Mouse (Mus musculus) layer of hippocampus, postnatal 36 days (tissue): ENCODE measurements around the gene Eif1ad. TPM values are rescaled to one million over a fixed set of nuclear protein-coding genes. Genes with fewer than 3 reads are reported as not detected.
"Not testable (repeated sequence)": the region's sequence is repeated elsewhere in the genome, so short reads cannot be mapped to it uniquely, and the experiment has no call there.

Experiments
- DNase-seq, 2 experiments: peaks; one replicate each; pipeline ENCODE4 v3.0.0; 2022
- total RNA-seq, 2 experiments: library from RNA; stranded (reverse); gene quantifications; 2 replicates each; pipeline ENCODE4 v1.2.3; 2021

Eif1ad gene
- 10 to 100 TPM; 20.6 to 21.3 TPM for total RNA-seq

DNA sequence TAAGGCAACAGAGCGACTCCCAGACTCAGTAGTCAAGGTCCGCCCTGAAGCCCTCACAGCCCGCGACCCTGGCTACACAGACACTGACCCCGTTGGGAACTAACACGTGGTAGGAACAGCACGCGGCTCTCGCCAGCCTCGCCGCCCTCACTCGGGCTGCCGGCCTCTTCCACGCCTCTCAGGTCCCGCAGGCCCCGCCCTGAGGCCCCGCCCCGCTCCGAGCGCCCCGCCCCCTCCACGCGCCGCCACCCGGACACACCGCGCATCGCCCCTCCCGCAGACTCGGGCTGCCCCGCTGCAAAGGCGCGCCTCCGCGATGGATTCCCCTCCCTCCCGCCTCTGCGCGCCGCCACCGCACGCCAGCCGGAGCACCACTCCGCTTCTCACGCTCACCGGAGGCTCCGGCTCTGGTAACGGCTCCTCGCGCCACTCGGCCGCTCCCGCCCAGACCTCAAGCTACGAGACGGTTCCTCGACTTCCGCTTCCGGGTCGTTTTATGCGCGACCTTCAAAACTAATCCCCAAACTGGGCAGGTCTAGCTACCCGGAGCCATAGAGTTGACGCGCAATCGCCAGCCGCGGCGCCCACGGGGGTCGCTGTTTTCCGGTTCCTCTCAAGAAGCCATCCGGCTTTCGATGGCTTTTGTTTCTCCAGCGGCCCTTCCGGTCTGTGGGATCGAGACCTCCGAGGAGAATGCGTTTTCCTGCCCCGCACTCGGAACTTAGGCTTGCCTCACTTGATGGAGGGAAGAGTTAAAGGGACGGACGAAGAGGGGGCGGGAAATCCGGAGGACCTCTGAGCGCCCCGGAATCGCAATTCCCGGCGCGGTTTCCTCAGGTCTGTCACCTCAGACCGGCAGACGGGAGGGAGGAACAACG, at the start of gene Eif1ad:
Gene Eif1ad, plus strand, starts transcription at position 567 of the 878 bp plus-strand sequence.
- peak; percentile 95 to 97 for DNase-seq

DNA sequence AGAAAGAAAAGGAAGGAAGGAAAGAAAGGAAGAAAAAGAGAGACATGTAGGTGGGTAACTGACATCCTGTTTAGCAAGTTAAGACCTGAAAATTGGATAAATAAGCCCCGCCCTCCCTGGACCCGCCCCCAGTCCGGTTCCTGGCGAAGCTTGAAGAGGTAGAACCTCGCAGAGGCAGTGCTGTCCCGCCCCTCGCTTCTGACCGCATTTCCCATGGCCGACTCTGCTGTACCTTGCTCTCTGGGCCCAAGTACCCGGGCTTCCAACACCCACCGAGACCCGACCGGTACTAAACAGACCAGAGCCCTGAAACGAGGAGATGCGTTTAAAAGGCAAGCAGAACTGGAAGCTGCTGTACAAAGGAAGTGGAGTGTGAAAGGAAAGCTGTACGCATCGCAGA, 42.7 kb upstream of the Eif1ad start:
- no peak for DNase-seq

DNA sequence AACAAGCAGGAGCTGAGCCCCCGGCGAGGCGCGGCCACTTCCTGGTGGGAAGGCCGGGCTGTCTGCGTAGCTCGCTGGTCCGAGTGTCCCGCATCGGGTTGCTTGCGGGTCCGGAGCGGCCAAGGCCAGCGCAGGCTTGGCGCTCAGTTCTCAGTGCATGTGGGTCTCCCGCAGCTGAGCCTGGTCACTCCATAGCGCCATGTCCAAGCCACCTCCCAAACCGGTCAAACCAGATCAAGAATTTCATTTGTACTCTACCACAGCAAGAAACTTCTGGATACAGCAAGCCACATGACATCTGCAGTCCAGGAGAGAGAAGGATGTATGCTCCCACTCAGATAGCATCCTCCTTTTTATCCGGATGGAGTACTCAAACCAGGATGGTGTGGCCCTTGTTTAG, 38.6 kb upstream of the Eif1ad start:
- DNase-seq: no peak

DNA sequence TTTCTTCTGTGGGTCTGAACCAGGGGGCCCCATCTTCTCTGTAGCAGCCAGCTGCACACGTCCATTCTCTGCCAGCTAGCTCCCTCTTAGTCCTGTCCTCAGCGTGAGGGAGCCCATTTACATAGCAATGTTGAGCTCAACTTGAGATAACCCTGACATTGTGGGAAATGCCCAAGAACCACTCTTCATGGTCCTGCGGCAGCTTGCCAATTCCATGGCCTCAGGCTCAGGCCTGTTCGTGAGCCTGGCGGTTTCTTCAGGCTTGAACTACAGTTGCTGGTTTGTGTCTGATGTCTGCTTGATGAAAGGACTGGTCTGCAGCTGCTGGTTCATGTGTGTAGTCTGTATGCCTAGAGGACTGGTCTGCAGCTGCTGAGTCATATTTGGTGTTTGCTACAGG, 31.8 kb upstream of the Eif1ad start:
- no peak for DNase-seq

DNA sequence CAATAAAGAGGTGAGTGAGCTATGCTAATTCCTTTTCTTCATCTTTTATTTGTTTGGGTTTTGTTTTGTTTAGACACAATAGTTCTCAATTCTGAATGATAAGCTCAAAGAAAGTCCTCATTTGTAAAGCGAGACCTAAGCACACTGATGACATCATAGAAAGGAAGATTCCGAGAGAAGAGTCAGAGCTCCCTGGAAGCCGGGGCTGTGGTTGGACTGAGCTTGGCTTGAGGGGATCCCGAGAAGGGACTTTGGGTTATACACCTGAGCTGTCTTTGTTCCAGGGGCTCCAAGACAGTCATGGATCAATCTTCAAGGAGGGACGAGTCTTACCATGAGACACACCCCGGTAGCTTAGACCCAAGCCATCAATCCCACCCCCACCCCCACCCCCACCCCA, 31.1 kb upstream of the Eif1ad start, which contains the start of gene Catsper1:
Gene Catsper1, plus strand, starts transcription at position 301 of the 400 bp plus-strand sequence.
- no peak for DNase-seq

DNA sequence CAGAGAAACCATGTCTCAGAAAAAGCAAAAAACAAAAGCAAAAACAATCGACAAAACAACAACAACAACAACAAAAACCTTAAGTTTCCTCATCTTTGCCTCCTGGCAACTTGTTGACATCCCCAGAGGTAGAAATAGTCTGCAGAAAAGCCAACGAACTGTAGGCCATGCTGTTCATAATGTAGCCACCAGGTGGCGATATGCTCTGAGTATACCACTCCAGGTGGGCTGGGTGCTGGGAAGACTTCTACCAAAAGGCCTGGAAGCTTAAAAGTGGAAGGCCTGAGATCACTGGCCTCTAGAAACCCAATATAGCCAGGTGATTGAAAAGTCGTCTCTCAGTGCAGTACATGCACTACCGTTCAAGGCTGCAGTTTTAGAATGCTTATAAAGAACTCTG, 28.6 kb upstream of the Eif1ad start:
- DNase-seq: peak; percentile 60

DNA sequence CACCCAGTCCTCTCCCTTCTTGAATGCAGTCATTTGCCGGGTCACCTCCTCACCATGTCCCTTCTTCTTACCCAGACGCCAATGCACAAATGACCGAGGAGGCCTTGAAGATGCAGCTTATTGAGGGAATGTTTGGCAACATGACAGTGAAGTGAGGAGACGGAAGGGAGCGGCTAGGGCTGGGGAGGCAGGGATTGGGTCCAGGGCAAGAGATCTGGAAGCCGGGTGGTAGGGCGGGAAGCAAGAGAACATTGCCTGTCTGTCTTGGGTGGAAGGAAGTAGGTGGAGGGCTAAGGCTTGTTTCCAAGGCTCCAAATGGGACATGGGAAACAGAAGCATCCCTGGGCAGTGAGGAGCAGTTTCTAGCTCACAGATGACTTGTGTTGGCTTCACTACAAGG, 25.2 kb upstream of the Eif1ad start:
- DNase-seq: no peak

DNA sequence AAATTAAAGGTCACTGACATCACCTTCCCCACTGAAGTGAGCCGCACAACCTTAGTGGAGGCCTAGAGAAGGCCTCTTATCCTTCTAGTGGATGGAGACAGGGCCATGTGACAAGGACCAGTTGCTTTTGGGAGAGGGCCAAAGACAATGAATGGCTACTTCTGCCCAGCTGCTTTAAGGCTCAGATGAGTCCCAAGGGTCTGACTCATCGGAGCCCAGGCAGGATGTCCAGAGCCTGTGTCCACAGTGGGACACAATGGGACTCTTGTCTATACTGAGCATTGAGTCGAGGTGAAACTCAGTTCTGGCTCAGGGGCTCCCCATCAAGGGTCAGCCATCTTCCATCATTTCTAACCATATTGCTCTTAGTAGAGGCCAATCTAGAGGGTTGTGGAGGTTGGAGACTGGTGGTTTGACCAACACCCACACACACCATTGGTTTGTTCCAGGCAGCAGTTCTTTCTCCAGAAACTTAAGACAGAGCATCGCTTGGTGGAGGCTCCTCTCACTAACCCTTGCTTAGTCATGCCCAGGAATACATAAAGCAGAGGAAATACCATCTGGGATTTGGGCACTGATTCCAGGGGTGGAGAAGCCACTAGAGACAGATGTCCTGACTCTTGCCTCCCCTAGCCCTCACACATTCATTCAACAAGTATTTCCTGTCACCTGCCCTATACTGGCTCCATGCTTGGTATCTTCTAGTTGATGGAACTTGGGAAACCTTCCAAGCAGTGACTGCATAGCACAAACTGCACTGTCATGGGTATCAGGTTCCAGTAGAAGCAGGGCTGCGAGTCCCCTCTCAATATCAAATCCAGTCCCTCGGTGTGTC, 21.0 kb upstream of the Eif1ad start:
- no peak for DNase-seq

DNA sequence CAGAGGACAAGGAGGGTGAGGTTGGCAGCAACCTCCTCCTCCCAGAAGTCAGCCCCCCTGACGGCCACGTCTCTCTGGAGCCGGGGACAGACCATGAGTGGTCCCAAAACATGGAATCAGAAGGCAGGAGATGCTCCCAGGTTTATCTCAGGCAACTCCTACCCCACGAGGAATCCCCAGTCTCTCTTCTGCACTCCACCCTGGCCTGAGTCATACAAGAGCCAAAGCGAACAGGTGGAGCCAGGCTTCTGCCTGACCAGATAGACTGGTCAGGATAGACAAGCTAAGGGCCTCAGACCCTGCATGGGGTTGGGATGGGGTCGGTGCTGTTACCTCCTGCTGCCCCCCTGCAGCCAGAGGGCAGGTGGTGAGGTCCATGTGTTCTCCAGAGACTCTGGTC, 18.5 kb upstream of the Eif1ad start:
- no peak for DNase-seq

DNA sequence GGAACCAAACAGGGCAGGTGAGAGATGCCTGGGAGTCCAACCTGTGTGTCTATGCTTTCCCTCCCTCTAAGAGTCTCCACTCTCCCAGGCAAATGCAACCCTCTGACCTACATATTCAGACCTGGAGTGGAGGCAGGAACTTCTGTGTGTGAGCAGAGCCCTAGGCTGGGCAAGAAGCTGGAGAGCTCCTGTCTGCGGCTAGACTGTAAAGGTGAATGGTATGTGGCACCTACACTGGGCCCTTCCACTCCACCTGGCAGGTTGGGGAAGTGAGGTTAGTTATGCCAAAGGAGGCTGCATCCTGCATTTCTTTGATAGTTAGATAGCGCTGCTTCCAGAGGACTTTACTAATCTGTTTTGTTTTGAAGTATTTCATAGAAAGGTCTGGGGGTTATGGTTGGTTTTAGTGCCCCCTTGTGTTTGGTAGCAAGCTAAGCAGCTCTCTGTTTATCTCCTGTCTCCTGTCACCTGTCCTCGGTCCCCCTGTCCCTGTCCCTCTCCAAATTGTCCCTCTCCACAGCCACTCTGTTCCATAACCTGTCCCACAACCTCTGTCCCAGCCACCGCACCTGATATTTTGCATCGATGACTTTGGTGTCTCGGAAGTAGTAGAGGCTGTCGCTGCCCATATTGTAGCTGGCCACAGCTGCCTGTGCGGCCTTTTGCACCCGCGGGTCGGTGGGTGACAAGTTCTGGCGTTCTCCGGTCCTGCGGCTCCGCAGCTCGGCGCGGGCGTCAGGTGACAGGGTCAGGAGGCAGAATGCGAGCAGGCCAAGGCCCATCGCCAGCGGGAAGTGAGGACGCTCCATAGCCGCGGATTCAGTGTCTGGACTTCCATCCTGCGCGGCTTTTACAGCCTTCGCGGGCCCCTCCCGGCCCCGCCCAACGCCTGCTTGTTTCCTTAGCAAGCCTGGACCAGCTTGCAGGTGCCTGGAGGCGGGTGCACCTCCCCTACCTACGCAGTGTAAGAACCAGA, 17.7 kb upstream of the Eif1ad start:
- DNase-seq: peak; percentile 19 to 25

DNA sequence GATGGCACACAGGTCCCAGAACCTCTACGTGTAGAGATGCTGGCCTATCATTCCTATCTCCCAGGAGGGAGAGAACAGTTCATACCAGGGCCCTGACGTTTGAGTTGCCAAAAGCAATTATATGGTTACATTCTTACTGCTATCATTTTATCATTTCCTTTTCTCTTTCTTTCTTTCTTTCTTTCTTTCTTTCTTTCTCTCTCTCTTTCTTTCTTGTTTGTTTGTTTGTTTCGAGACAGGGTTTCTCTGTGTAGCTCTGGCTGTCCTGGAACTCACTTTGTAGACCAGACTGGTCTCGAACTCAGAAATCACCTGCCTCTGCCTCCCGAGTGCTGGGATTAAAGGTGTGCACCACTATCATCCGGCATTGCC, 17.1 kb upstream of the Eif1ad start, which contains the start of gene Cst6:
Gene Cst6, minus strand, starts transcription at position 73 of the 372 bp plus-strand sequence.
- not testable (repeated sequence) for DNase-seq

DNA sequence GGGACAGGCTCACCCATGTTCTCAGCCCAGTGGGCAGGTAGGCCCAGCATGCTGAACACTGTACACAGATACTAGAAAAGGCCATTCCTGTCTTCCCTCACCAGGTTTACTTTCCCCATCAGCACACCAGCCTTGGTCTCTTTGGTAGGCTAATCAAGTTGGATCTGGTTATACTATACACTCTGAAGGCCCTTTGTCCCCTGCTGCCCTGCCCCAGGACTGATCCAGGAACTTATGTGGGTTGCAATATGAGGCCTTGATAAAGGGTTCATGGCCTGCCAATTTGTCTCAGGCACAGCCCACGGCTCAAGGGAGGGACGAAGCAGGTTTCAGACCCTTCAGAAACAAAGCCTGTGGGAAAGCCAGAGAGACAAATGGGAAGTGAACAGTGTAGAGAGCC, 12.9 kb upstream of the Eif1ad start:
- DNase-seq: no peak

DNA sequence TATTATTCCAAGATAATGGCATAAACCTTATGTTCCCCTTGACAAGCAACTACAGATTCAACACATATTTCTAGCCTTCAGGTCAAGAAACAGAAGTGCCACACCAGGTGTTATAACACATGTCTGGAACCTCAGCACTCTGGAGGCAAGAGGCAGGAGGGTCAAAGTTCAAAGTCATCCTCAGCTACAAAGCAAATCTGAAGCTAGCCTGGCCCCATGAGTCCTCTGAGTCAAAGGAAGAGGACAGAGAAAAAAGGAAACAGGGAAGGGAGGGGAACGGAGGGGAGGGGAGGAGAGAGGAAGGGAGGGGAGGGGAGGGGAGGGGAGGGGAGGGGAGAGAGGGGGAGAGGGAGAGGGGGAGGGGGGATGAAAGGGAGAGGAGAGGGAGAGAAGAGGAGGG, 10.5 kb upstream of the Eif1ad start:
- no peak for DNase-seq

DNA sequence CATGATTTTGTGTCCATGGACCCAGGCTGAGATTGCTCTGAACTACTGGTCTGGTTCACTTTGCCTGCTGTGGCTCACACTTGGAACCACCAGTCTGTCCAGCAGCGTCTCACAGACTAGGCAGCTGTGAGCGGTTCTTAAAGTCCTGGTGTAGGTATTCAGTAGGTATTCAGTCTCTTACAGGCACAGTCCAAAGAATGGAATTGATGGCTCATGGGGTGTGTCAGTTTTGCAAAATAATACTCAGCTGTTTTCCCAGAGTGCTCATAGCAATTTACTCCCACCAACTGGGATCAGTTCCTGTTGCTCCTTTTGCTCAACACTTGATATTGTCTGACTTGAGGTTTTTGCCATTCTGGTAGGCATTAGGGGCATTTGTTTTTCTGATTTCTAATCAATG, 4.4 kb upstream of the Eif1ad start:
- no peak for DNase-seq

DNA sequence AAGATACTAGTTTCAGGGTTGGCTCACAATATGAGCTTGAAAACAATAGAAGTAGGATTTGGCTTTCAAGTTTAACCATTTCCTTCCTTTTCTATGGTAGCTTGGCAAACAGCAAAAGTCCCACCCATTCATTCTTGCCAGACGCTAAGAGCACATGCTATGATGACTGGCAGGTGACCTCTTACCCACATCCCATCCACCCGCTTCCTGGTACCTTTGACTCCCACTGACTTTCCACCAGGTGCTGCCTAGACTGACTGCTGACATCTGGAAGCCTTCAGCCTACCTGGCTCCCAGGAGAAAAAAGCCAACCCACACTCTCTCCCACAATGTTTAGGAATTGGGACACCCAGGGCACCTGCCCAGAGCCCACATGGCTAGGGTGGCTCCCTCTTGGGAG, 2.4 kb upstream of the Eif1ad start:
- DNase-seq: no peak

DNA sequence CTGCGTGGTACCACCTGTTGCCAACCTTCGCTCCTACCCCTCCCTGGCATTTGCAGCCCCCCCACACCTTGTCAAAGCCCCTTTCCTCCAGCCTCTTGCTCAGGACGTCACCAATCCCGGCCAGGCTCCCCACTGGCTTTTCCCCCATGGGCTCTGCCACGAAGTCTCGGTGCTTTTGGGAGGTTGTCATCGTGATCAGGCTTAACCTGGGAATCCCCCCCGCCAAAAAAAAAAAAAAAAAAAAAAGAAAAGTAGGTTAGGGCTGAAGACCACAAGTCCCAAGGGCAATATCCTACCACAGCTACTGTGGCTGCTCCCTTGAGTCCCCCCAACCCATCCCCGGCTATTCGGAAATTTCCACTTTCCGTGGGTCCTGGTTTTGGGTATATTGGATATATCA, 790 bp upstream of the Eif1ad start:
- DNase-seq: no peak

DNA sequence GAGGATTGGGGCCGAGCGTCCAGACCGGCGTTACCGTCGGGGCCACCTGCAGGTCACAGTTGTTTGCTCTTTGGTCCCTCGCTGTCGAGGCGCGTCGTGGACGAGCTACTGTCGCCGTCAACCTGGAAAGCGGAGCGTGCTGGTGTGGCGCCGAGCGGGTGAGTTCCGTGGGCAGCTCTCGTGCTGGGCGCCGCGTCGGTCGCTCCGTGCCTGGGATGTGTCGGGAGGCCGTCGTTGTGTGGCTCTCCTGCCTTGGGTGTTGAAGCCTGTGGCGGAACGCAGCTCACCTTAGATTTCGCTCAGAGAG, 465 bp downstream of the Eif1ad start, which contains the start of gene Banf1:
Gene Banf1, minus strand, starts transcription at position 116 of the 307 bp plus-strand sequence.
- no peak for DNase-seq

DNA sequence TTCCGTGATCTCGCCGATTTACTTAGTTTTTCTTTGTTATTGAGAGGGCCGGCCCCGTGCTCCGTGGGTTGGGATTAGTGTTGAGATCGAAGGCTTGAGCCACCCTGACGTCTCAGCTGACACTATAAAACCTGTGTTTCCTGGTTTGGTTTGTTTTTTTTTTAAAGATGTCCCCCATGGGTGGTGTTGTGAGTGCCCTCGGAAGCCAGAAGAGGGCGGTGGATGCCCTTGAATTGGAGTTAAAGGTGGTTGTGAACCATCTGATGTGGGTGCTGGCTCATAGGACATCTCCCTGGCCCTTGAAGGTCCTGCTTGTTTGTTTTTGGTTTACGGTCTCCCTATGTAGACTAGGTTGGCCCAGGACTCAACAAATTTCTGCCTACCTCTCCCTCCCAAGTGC, 914 bp downstream of the Eif1ad start:
- no peak for DNase-seq

DNA sequence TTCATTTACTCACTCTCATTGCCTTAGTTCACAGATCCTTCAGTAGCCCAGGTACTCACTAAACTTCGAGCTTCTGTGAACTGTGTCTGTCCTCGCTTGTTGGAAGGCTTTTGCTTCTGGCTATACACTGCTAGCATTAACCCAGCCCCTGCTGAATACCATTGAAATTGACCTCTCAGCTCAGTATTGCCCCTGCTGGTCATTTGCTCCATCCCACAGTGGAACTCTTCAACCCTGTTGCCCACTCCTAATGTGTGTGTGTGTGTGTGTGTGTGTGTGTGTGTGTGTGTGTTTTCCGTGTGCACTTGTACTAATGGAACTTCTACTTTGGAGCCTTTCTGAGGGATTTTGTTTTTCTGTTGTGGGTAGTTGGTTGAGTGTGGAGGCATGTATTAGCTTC, 4.4 kb downstream of the Eif1ad start:
- DNase-seq: no peak

DNA sequence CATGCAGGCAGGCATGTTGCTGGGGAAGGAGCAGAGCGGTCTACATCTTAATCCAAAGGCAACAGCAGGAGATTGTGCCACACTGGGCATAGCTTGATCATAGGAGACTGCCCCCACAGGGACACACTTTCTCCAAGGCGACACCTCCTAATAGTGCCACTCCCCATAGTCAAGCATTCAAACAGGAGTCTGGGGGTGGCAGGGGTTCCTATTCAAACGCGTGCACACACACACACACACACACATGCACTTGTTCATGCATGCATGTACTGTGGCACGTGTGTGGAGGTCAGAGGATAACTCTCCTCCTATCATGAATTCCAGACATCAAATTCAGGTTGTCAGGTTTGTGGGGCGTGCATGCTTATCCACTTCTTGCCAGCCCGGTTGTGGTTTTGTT, 6.2 kb downstream of the Eif1ad start:
- DNase-seq: no peak

DNA sequence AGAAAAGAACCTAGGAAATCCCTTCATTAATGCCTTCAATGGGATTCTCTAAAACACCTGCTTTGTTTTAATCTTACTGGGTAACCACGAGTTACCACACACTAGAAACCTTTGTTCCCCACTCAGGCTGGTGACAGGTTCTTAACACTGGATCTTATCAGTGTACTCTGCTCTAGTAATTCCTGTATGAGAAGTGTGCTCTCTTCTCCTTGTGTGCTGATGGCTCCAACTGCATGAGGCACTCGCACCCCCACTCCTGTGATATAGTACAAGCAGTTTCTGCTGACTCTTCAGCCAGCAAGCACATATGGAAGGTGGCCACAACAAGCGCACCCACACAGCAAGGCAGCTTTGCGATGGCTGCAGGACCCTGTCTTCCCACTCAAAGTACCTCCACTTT, 7.6 kb downstream of the Eif1ad start:
- no peak for DNase-seq

DNA sequence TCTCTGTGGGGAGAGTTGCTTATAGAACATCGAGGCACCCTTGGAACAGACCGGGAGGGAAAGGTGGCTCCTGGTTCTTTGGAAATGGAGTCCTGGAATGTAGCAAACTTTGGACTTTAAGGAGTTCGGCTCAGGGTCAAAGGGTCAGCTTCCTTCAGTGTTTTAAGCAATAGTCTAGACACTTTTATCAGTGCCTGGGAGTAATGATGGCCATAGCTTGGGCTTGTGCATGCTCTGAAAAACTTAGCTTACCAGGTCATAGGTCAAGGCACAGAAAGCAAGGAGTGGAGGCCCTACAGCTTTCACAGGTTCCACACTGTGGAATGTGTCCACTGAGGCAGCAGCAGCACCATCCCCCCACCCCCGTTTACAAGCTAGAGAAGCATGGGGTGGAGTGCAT, 8.2 kb downstream of the Eif1ad start:
- no peak for DNase-seq
